In the genomic region with DNA sequence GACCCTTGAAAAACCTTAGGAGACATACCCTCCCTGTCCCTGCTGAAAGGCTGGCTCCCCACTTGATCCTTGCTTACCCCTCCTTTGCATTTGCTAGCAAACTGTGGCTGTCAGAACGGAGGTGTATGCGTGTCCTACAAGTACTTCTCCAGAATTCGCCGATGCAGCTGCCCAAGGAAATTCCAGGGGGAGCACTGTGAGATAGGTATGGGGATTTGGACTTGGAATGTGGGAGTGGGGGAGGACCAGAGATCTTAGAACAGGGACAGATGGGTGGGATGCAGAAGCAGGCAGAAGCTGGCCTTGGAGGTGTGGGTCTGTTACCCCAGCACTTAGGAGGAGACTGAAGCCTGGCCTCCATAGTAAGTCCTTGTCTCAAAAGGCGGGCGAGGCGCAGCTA, we compare ENCODE assay signal across 12 mouse cellular contexts. TPM values are rescaled to one million over a fixed set of nuclear protein-coding genes. Genes with fewer than 3 reads are reported as not detected.
DNase-seq lines count a peak whose midpoint lies in the region; ATAC-seq and TF ChIP-seq lines count a peak whose summit lies in the region.
"Had no signal": no experiment of that assay in that cellular context is flagged by ENCODE, and none has a peak within 500 bp of the region (broad histone marks: within the 10 kb centered on the region; RNA-seq: fewer than 3 reads in every experiment).

No protein-coding gene starts in this region.

- no peak for ATAC-seq in heart, embryonic 11.5 days (replicated peaks; ENCODE audit: insufficient number of reproducible peaks, low FRiP score, low TSS enrichment)
- ATAC-seq in kidney, embryonic 15.5 days (replicated peaks; ENCODE audit: low FRiP score): no peak
- ATAC-seq in embryonic facial prominence, embryonic 15.5 days (ENCODE audit: insufficient number of reproducible peaks, low FRiP score, low TSS enrichment, low read depth): no peak
- no peak for ATAC-seq in neural tube, embryonic 15.5 days (ENCODE audit: low FRiP score)

- no peak overlapping the region for H3K4me2 ChIP-seq in heart, embryonic 11.5 days
- H3K4me2 ChIP-seq in kidney, embryonic 15.5 days: peak overlapping the region; percentile 78
- H3K4me2 ChIP-seq in embryonic facial prominence, embryonic 15.5 days (replicated peaks): peak overlapping the region; percentile 17
- peak overlapping the region; percentile 98; the same call in 1 of the 2 replicates for H3K4me2 ChIP-seq in neural tube, embryonic 15.5 days

- no peaks in the 10 kb centered on the region for H3K9me3 ChIP-seq in heart, embryonic 11.5 days (replicated peaks; ENCODE audit: control insufficient read depth, low read length)
- no peaks in the 10 kb centered on the region for H3K9me3 ChIP-seq in kidney, embryonic 15.5 days (replicated peaks)
- no peaks in the 10 kb centered on the region for H3K9me3 ChIP-seq in embryonic facial prominence, embryonic 15.5 days (replicated peaks)
- H3K9me3 ChIP-seq in neural tube, embryonic 15.5 days (replicated peaks): no peaks in the 10 kb centered on the region

- TF ChIP-seq POLR2A in lung, adult 2 months (IDR thresholded peaks at IDR 0.05; ENCODE audit: borderline replicate concordance, extremely low read depth, low read depth, low read length): no peak

- peak overlapping the region; percentile 39; the same call in 1 of the 2 replicates for H3K9ac ChIP-seq in heart, embryonic 11.5 days (ENCODE audit: low read depth, low read length)
- H3K9ac ChIP-seq in kidney, embryonic 15.5 days: no peak overlapping the region
- no peak overlapping the region for H3K9ac ChIP-seq in embryonic facial prominence, embryonic 15.5 days
- no peak overlapping the region for H3K9ac ChIP-seq in neural tube, embryonic 15.5 days (replicated peaks)

- no peaks in the 10 kb centered on the region for H3K36me3 ChIP-seq in heart, embryonic 11.5 days (ENCODE audit: control insufficient read depth, insufficient read depth, low read length)
- 0 out of 2 replicates have a peak, but pooled peaks cover 6% of the 10 kb centered on the region for H3K36me3 ChIP-seq in kidney, embryonic 15.5 days
- no peaks in the 10 kb centered on the region for H3K36me3 ChIP-seq in embryonic facial prominence, embryonic 15.5 days
- H3K36me3 ChIP-seq in neural tube, embryonic 15.5 days: no peaks in the 10 kb centered on the region

- peaks cover 6% of the 10 kb centered on the region; the same call in 1 of the 2 replicates for H3K4me1 ChIP-seq in heart, embryonic 11.5 days (ENCODE audit: control insufficient read depth, insufficient read depth, low read length)
- H3K4me1 ChIP-seq in kidney, embryonic 15.5 days: peaks cover 15% of the 10 kb centered on the region
- peaks cover 12% of the 10 kb centered on the region for H3K4me1 ChIP-seq in embryonic facial prominence, embryonic 15.5 days
- peaks cover 12% of the 10 kb centered on the region for H3K4me1 ChIP-seq in neural tube, embryonic 15.5 days
- H3K4me1 ChIP-seq in lung, adult 2 months (ENCODE audit: control insufficient read depth, insufficient read depth, low read length): peaks cover 8% of the 10 kb centered on the region; the same call in 1 of the 2 replicates

- WGBS in heart, embryonic 11.5 days (ENCODE audit: insufficient replicate concordance): 59% methylated on average over 7 of the region's 7 CpGs
- 79% methylated on average over 7 of the region's 7 CpGs for WGBS in kidney, embryonic 15.5 days
- 66% methylated on average over 7 of the region's 7 CpGs for WGBS in embryonic facial prominence, embryonic 15.5 days
- WGBS in neural tube, embryonic 15.5 days: 77% methylated on average over 7 of the region's 7 CpGs
- WGBS in lung, adult 2 months: 84% methylated on average over 7 of the region's 7 CpGs

- H3K27me3 ChIP-seq in heart, embryonic 11.5 days (ENCODE audit: control insufficient read depth, insufficient read depth, low read length): peaks cover 3% of the 10 kb centered on the region; the same call in 1 of the 2 replicates
- H3K27me3 ChIP-seq in kidney, embryonic 15.5 days: peaks cover 6% of the 10 kb centered on the region; the same call in 1 of the 2 replicates
- no peaks in the 10 kb centered on the region for H3K27me3 ChIP-seq in embryonic facial prominence, embryonic 15.5 days
- H3K27me3 ChIP-seq in neural tube, embryonic 15.5 days (replicated peaks): peaks cover 7% of the 10 kb centered on the region; the same call in 1 of the 2 replicates

- H3K27ac ChIP-seq in heart, embryonic 11.5 days (ENCODE audit: low read depth, low read length): no peak overlapping the region
- no peak overlapping the region for H3K27ac ChIP-seq in kidney, embryonic 15.5 days
- no peak overlapping the region for H3K27ac ChIP-seq in embryonic facial prominence, embryonic 15.5 days (replicated peaks)
- H3K27ac ChIP-seq in neural tube, embryonic 15.5 days (replicated peaks): no peak overlapping the region

- DNase-seq in heart, postnatal 25 days (ENCODE audit: low spot score): no peak
- DNase-seq in kidney, adult 11 months: no peak
- no peak for DNase-seq in c-Kit-positive CD71-positive TER-119-positive erythroid progenitor cells, embryonic 14.5 days (ENCODE audit: low spot score)
- DNase-seq in lung, adult 2 months: no peak
- DNase-seq: adrenal gland, adult 8-10 months; cerebellum, adult 2 months; lung, postnatal 4 days; retina, postnatal 1 day had no signal

- no peak overlapping the region for H3K4me3 ChIP-seq in heart, embryonic 11.5 days (ENCODE audit: low read depth, low read length)
- peak overlapping the region; percentile 51 for H3K4me3 ChIP-seq in kidney, embryonic 15.5 days (replicated peaks)
- H3K4me3 ChIP-seq in embryonic facial prominence, embryonic 15.5 days (replicated peaks): peak overlapping the region; percentile 49
- H3K4me3 ChIP-seq in neural tube, embryonic 15.5 days (replicated peaks): no peak overlapping the region
- H3K4me3 ChIP-seq in lung, adult 2 months (replicated peaks; ENCODE audit: extremely low read depth, low read depth, low read length): no peak overlapping the region

- intact Hi-C loops in heart, postnatal 25 days (cut with DNase I): loop anchor here (2.0 kb wide), 2 partner anchors 17 to 35 kb away; no protein-coding TSS in a partner anchor

- TF ChIP-seq CTCF in lung, adult 2 months (IDR thresholded peaks at IDR 0.05; ENCODE audit: insufficient read depth, low read length): no peak

RNA-seq across cellular contexts. Expression of a gene that starts 1.2 kb away (rescaled TPM):
- polyA plus RNA-seq in heart, embryonic 11.5 days (2014; fragmentation: Nextera tagmentation; extraction: Ambion mirVana): 0.37 and 0.66 TPM in 2 replicates
- 1 to 10 TPM; 4.5 to 4.6 TPM for total RNA-seq in heart, postnatal 25 days (2021)
- polyA plus RNA-seq in kidney, embryonic 15.5 days (2015; fragmentation: Nextera tagmentation; extraction: Ambion mirVana): 10.7 and 12.4 TPM in 2 replicates
- 4.5 TPM in 2 replicates for polyA plus RNA-seq in embryonic facial prominence, embryonic 15.5 days (2015; fragmentation: Nextera tagmentation; extraction: Ambion mirVana)
- polyA plus RNA-seq in neural tube, embryonic 15.5 days (2015; fragmentation: Nextera tagmentation; extraction: Ambion mirVana): 0.83 and 1.1 TPM in 2 replicates
- polyA plus RNA-seq in lung, adult 2 months (2012; rRNA removed): 2.2 and 6.1 TPM in 2 replicates

RNA-seq across cellular contexts. Expression of a gene that starts 43.8 kb away (rescaled TPM):
- polyA plus RNA-seq in heart, embryonic 11.5 days (2014; fragmentation: Nextera tagmentation; extraction: Ambion mirVana): 61.8 and 65.6 TPM in 2 replicates
- total RNA-seq in heart, postnatal 25 days (2021): 10 to 100 TPM; 50.4 to 59.5 TPM
- 39.6 and 48.4 TPM in 2 replicates for polyA plus RNA-seq in kidney, embryonic 15.5 days (2015; fragmentation: Nextera tagmentation; extraction: Ambion mirVana)
- polyA plus RNA-seq in embryonic facial prominence, embryonic 15.5 days (2015; fragmentation: Nextera tagmentation; extraction: Ambion mirVana): 54.3 and 56.3 TPM in 2 replicates
- polyA plus RNA-seq in neural tube, embryonic 15.5 days (2015; fragmentation: Nextera tagmentation; extraction: Ambion mirVana): 214 and 230 TPM in 2 replicates
- polyA plus RNA-seq in lung, adult 2 months (2012; rRNA removed): 30.1 and 30.9 TPM in 2 replicates

Comparison
In these comparisons a context has a peak if more than half of its experiments do, and no peak if none do; other contexts are left out.
1. H3K4me3 ChIP-seq: peak in kidney, embryonic 15.5 days (single experiment) and embryonic facial prominence, embryonic 15.5 days (single experiment); none in heart, embryonic 11.5 days (single experiment), neural tube, embryonic 15.5 days (single experiment) and lung, adult 2 months (single experiment).